In the genomic region with DNA sequence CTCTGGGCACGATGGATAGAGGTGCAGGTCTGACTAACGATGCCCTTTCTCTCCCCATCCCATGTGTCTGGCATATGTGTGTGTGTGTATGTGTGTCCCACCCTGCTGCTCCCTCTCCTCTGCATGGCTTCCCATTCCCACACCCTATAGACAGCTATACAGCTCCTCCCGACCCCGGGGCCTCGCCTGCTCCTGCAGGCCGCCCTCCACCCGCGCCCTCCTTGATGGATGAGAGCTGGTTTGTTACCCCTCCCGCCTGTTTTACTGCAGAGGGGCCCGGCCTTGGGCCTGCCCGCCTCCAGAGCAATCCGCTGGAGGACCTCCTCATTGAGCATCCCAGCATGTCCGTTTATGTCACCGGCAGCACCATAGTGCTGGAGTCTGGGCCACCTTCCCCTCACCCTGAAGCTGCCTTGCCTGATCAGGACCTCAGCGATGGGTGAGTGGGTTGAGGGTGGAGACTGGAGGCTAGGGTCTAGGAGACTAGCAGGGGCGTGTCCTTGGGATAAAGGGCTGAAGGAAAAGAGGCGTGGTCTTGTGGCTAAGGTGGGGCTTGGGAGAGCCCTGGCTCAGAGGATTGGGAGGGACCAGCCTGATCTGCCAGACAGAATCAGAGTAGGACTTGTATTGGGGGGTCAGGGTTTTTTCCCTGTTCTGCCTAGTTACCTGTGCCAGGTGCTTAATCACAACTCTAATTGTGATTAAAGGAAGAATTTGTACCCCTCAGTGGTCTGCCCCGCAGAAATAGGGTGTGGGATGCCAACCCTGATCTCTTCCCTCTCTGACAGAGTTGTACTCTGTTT, we compare ENCODE assay signal across 9 mouse cellular contexts. TPM values are rescaled to one million over a fixed set of nuclear protein-coding genes. Genes with fewer than 3 reads are reported as not detected.
DNase-seq lines count a peak whose midpoint lies in the region; ATAC-seq lines count a peak whose summit lies in the region.
"Had no signal": no experiment of that assay in that cellular context is flagged by ENCODE, and none has a peak within 500 bp of the region (broad histone marks: within the 10 kb centered on the region; RNA-seq: fewer than 3 reads in every experiment).

No protein-coding gene starts in this region.

- peaks cover 24% of the 10 kb centered on the region for H3K36me3 ChIP-seq in kidney, embryonic 16.5 days (ENCODE audit: insufficient read depth, low read length)
- H3K36me3 ChIP-seq in embryonic facial prominence, embryonic 14.5 days (ENCODE audit: control insufficient read depth, insufficient read depth, low read length): peaks cover 28% of the 10 kb centered on the region
- H3K36me3 ChIP-seq in midbrain, embryonic 10.5 days: peaks cover 58% of the 10 kb centered on the region

- no peak for ATAC-seq in kidney, embryonic 16.5 days (ENCODE audit: low FRiP score, low TSS enrichment)
- no peak for ATAC-seq in embryonic facial prominence, embryonic 14.5 days (ENCODE audit: low read depth)

- peaks cover 24% of the 10 kb centered on the region for H3K4me1 ChIP-seq in kidney, embryonic 16.5 days (ENCODE audit: insufficient read depth, low read length)
- peaks cover 11% of the 10 kb centered on the region for H3K4me1 ChIP-seq in embryonic facial prominence, embryonic 14.5 days (ENCODE audit: control insufficient read depth, insufficient read depth, low read length)
- peaks cover 40% of the 10 kb centered on the region for H3K4me1 ChIP-seq in midbrain, embryonic 10.5 days

- H3K9ac ChIP-seq in kidney, embryonic 16.5 days (replicated peaks; ENCODE audit: low read length): no peak overlapping the region
- no peak overlapping the region; the same call in 1 of the 2 replicates for H3K9ac ChIP-seq in embryonic facial prominence, embryonic 14.5 days (ENCODE audit: low read depth, low read length)
- H3K9ac ChIP-seq: embryonic facial prominence, embryonic 15.5 days had no signal

- H3K27ac ChIP-seq in kidney, embryonic 16.5 days (ENCODE audit: low read length): no peak overlapping the region
- no peak overlapping the region for H3K27ac ChIP-seq in embryonic facial prominence, embryonic 14.5 days (replicated peaks; ENCODE audit: low read depth, low read length)
- H3K27ac ChIP-seq in midbrain, embryonic 10.5 days (replicated peaks): no peak overlapping the region
- H3K27ac ChIP-seq: embryonic facial prominence, embryonic 15.5 days had no signal

- H3K9me3 ChIP-seq in kidney, embryonic 16.5 days (ENCODE audit: low read length): no peaks in the 10 kb centered on the region
- H3K9me3 ChIP-seq in embryonic facial prominence, embryonic 14.5 days (ENCODE audit: control insufficient read depth, low read length): no peaks in the 10 kb centered on the region
- no peaks in the 10 kb centered on the region for H3K9me3 ChIP-seq in midbrain, embryonic 10.5 days (replicated peaks)
- H3K9me3 ChIP-seq: embryonic facial prominence, embryonic 15.5 days had no signal

- H3K4me3 ChIP-seq in kidney, embryonic 16.5 days (ENCODE audit: low read length): no peak overlapping the region
- no peak overlapping the region for H3K4me3 ChIP-seq in embryonic facial prominence, embryonic 14.5 days (ENCODE audit: low read depth, low read length)
- peak overlapping the region; percentile 30 for H3K4me3 ChIP-seq in midbrain, embryonic 10.5 days
- H3K4me3 ChIP-seq: embryonic facial prominence, embryonic 15.5 days had no signal

- DNase-seq in kidney, adult 9 months: no peak
- peak; percentile 23 for DNase-seq in ZHBTc4 (ENCODE audit: low read depth, low spot score)
- peak; percentile 53 for DNase-seq in embryonic facial prominence, embryonic 14.5 days (ENCODE audit: low spot score)
- peak; percentile 16 for DNase-seq in midbrain, embryonic 10.5 days (ENCODE audit: low spot score)
- DNase-seq in right cerebral cortex, adult 2 months (ENCODE audit: low spot score in 2 of 2): no peak
- DNase-seq in frontal cortex, adult 2 months (ENCODE audit: extremely low spot score in 1 of 2, low spot score in 1 of 2): no peak
- DNase-seq in urinary bladder, postnatal 25 days (ENCODE audit: low spot score): no peak

- H3K27me3 ChIP-seq in kidney, embryonic 16.5 days (ENCODE audit: insufficient read depth, low read length): no peaks in the 10 kb centered on the region
- no peaks in the 10 kb centered on the region for H3K27me3 ChIP-seq in embryonic facial prominence, embryonic 14.5 days (replicated peaks; ENCODE audit: control insufficient read depth, insufficient read depth, low read length)
- peaks cover 28% of the 10 kb centered on the region for H3K27me3 ChIP-seq in midbrain, embryonic 10.5 days (ENCODE audit: low read depth, poor library complexity, severe bottlenecking)

- 0 out of 2 replicates have a peak overlapping the region, but pooled peaks have one; percentile 3 for H3K4me2 ChIP-seq in kidney, embryonic 16.5 days (replicated peaks; ENCODE audit: low read depth, low read length)
- H3K4me2 ChIP-seq in embryonic facial prominence, embryonic 14.5 days (ENCODE audit: low read depth, low read length): no peak overlapping the region

- 48% methylated on average over 18 of the region's 18 CpGs for WGBS in kidney, embryonic 16.5 days
- WGBS in embryonic facial prominence, embryonic 14.5 days: 61% methylated on average over 17 of the region's 18 CpGs
- 53% methylated on average over 18 of the region's 18 CpGs for WGBS in midbrain, embryonic 10.5 days

RNA-seq across cellular contexts. Expression of a gene that starts 5.1 kb away (rescaled TPM):
- polyA plus RNA-seq in kidney, embryonic 16.5 days (2015; fragmentation: Nextera tagmentation; extraction: Ambion mirVana): 28.5 and 36.9 TPM in 2 replicates
- polyA plus RNA-seq in embryonic facial prominence, embryonic 14.5 days (2014; fragmentation: Nextera tagmentation; extraction: Ambion mirVana): 25.9 and 29.2 TPM in 2 replicates
- polyA plus RNA-seq in midbrain, embryonic 10.5 days (2016; fragmentation: Nextera tagmentation; extraction: Ambion mirVana): 43.6 and 75.1 TPM in 2 replicates
- 138 and 165 TPM in 2 replicates for polyA plus RNA-seq in frontal cortex, adult 2 months (2012; rRNA removed)

RNA-seq across cellular contexts. Expression of a gene that starts 28.7 kb away (rescaled TPM):
- 65.0 and 72.5 TPM in 2 replicates for polyA plus RNA-seq in kidney, embryonic 16.5 days (2015; fragmentation: Nextera tagmentation; extraction: Ambion mirVana)
- polyA plus RNA-seq in embryonic facial prominence, embryonic 14.5 days (2014; fragmentation: Nextera tagmentation; extraction: Ambion mirVana): 43.7 and 47.9 TPM in 2 replicates
- polyA plus RNA-seq in midbrain, embryonic 10.5 days (2016; fragmentation: Nextera tagmentation; extraction: Ambion mirVana): 57.1 and 58.5 TPM in 2 replicates
- 37.6 and 38.3 TPM in 2 replicates for polyA plus RNA-seq in frontal cortex, adult 2 months (2012; rRNA removed)

Comparison
In these comparisons a context has a peak if more than half of its experiments do, and no peak if none do; other contexts are left out.
1. DNase-seq: peak in ZHBTc4 (single experiment), embryonic facial prominence, embryonic 14.5 days (single experiment) and midbrain, embryonic 10.5 days (single experiment); none in kidney, adult 9 months (single experiment), right cerebral cortex, adult 2 months (0 of 2), frontal cortex, adult 2 months (0 of 2) and urinary bladder, postnatal 25 days (single experiment).